ENCODE assay signal across 28 mouse cellular contexts in the genomic region with DNA sequence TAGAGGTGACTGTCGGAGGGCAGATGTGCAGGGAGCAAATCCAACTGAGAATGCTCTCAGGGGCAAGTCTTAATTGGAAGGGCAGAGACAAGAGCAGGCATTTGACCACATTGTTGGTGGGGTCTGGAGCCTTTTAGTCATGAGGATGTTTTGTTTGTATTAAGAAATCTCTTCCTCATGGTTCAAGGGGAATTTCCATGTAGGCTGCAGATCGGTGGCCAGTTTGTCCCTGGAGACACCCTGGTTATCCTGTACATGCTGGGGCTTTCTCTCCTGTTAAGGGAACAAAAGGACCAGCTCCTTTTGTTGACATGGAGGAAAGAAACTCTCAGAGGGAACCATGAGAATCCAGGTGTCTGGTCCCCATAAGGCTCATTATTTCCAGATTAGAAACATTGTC.
"Had no signal": no experiment of that assay in that cellular context is flagged by ENCODE, and none has a peak within 500 bp of the region (broad histone marks: within the 10 kb centered on the region; RNA-seq: fewer than 3 reads in every experiment).

No protein-coding gene starts in this region.

- H3K9ac ChIP-seq: embryonic facial prominence, embryonic 12.5 days; embryonic facial prominence, embryonic 13.5 days; embryonic facial prominence, embryonic 15.5 days; forebrain, embryonic 12.5 days; forebrain, embryonic 13.5 days; forebrain, embryonic 15.5 days; forebrain, postnatal 0 days had no signal

- H3K27ac ChIP-seq: embryonic facial prominence, embryonic 10.5 days; embryonic facial prominence, embryonic 12.5 days; embryonic facial prominence, embryonic 13.5 days; embryonic facial prominence, embryonic 15.5 days; forebrain, embryonic 10.5 days; forebrain, embryonic 12.5 days; forebrain, embryonic 13.5 days; forebrain, embryonic 15.5 days; gastrocnemius, adult 2 months; heart, adult 2 months had no signal

- H3K27me3 ChIP-seq: embryonic facial prominence, embryonic 12.5 days; embryonic facial prominence, embryonic 13.5 days; embryonic facial prominence, embryonic 15.5 days; forebrain, embryonic 13.5 days; forebrain, embryonic 15.5 days had no signal

- DNase-seq: cerebellum, adult 2 months; cerebellum, adult 8-10 months; cerebellum, adult 9-10 months; cerebellum, adult 9-11 months; cerebellum, postnatal 10 days; cerebellum, postnatal 14 days; cerebellum, postnatal 25 days; cerebellum, postnatal 36 days; embryo, embryonic 11 days; forebrain, postnatal 0 days; gastrocnemius, postnatal 10 days; gastrocnemius, postnatal 14 days; gastrocnemius, postnatal 25 days; gastrocnemius, postnatal 36 days; heart, adult 18-20 months; heart, adult 2 months had no signal

- H3K9me3 ChIP-seq: embryonic facial prominence, embryonic 12.5 days; embryonic facial prominence, embryonic 13.5 days; embryonic facial prominence, embryonic 15.5 days; forebrain, embryonic 12.5 days had no signal

- H3K4me2 ChIP-seq: embryonic facial prominence, embryonic 12.5 days; embryonic facial prominence, embryonic 13.5 days; embryonic facial prominence, embryonic 15.5 days; forebrain, embryonic 12.5 days; forebrain, embryonic 13.5 days; forebrain, embryonic 15.5 days had no signal

- ATAC-seq: forebrain, embryonic 13.5 days; forebrain, embryonic 14.5 days; forebrain, embryonic 15.5 days; forebrain, embryonic 16.5 days; forebrain, postnatal 0 days had no signal

- H3K4me1 ChIP-seq: embryonic facial prominence, embryonic 13.5 days; embryonic facial prominence, embryonic 15.5 days; forebrain, embryonic 12.5 days; forebrain, embryonic 13.5 days; forebrain, embryonic 15.5 days had no signal

- H3K4me3 ChIP-seq: embryonic facial prominence, embryonic 10.5 days; embryonic facial prominence, embryonic 12.5 days; embryonic facial prominence, embryonic 13.5 days; embryonic facial prominence, embryonic 15.5 days; erythroblast, embryonic 14.5 days; forebrain, embryonic 10.5 days; forebrain, embryonic 12.5 days; forebrain, embryonic 13.5 days; forebrain, embryonic 15.5 days; gastrocnemius, adult 2 months; heart, adult 2 months had no signal

- H3K36me3 ChIP-seq: embryonic facial prominence, embryonic 10.5 days; embryonic facial prominence, embryonic 12.5 days; embryonic facial prominence, embryonic 13.5 days; embryonic facial prominence, embryonic 15.5 days; forebrain, embryonic 10.5 days; forebrain, embryonic 12.5 days; forebrain, embryonic 15.5 days had no signal
